Mouse (Mus musculus): ENCODE results near the gene Erc2.

GRCm38 (mm10) chr14:27826829-27827228 lies 204.6 kb downstream of the Erc2 start:
- TF ChIP-seq CTCF (conservative IDR thresholded peaks at IDR 0.05; ENCODE audit: low read length) (no peak), NANOG (IDR thresholded peaks at IDR 0.05; ENCODE audit: borderline replicate concordance, low read length) (no peak), POU5F1 (IDR thresholded peaks at IDR 0.05; ENCODE audit: borderline replicate concordance, low read length) (no peak)

Measured in E14TG2a.4 (cell line).